Mouse (Mus musculus) cortical plate, adult 2 months (tissue): ENCODE data around the gene Nosip. TPM values are rescaled to one million over a fixed set of nuclear protein-coding genes. Genes with fewer than 3 reads are reported as not detected.
"Not testable (repeated sequence)": the region's sequence is repeated elsewhere in the genome, so short reads cannot be mapped to it uniquely, and the experiment has no call there.

ENCODE experiments used
- H3K27ac ChIP-seq: fragments of 200-500 bp; 2 replicates; pipeline ENCODE4 v1.5.1; 2012; ENCODE audit warnings: low read length, control low read depth, inconsistent platforms; ENCODE audit not compliant: insufficient read depth
- H3K4me1 ChIP-seq: fragments of 200-500 bp; 2 replicates; pipeline ENCODE4 v1.6.1; 2011; ENCODE audit warnings: low read length; ENCODE audit not compliant: control insufficient read depth, insufficient read depth
- H3K4me3 ChIP-seq: fragments of 200-500 bp; 2 replicates; pipeline ENCODE4 v1.5.1; 2011; ENCODE audit warnings: mild to moderate bottlenecking, low read length, control low read depth; ENCODE audit not compliant: insufficient read depth
- CTCF ChIP-seq: fragments of 200-500 bp; IDR thresholded peaks from 2 replicates; pipeline ENCODE4 v1.5.1; 2011; ENCODE audit warnings: mild to moderate bottlenecking, control low read depth, low read length; ENCODE audit not compliant: insufficient read depth; ENCODE audit errors: extremely low read depth
- POLR2A ChIP-seq: fragments of 200-500 bp; IDR thresholded peaks from 2 replicates; pipeline ENCODE4 v1.6.1; 2011; ENCODE audit warnings: mild to moderate bottlenecking, low read length, control low read depth; ENCODE audit not compliant: insufficient read depth; ENCODE audit errors: extremely low read depth
- polyA plus RNA-seq: library from polyadenylated mRNA; depleted of rRNA; stranded (reverse); fragments of >200 nt; gene quantifications from 2 replicates; pipeline ENCODE4 v1.2.3, GENCODE M21; 2012

The Nosip gene
- polyA plus RNA-seq, 1 experiment: 89.5 TPM

GRCm38 (mm10) chr7:45086084-45086483, 23.9 kb downstream of the Nosip start:
- Histone ChIP-seq H3K4me3 (no peak overlapping the region), H3K27ac (no peak overlapping the region), H3K4me1 (no peaks in the 10 kb centered on the region; the same call in 1 of the 2 replicates)
- no peak for TF ChIP-seq CTCF

GRCm38 (mm10) chr7:45088597-45088996, 26.4 kb downstream of the Nosip start:
- H3K4me1 ChIP-seq: no peaks in the 10 kb centered on the region; the same call in 1 of the 2 replicates
- H3K4me3 ChIP-seq: no peak overlapping the region
- H3K27ac ChIP-seq: no peak overlapping the region
- TF ChIP-seq CTCF (no peak), POLR2A (no peak)

- TF ChIP-seq CTCF (no peak), POLR2A (no peak)
- Histone ChIP-seq H3K4me3 (no peak overlapping the region), H3K4me1 (no peaks in the 10 kb centered on the region; the same call in 1 of the 2 replicates), H3K27ac (no peak overlapping the region)
These were observed 28.2 kb downstream of the Nosip start for GRCm38 (mm10) chr7:45090251-45090977.

GRCm38 (mm10) chr7:45091001-45091990, 29.1 kb downstream of the Nosip start:
- TF ChIP-seq POLR2A (no peak), CTCF (no peak)
- Histone ChIP-seq H3K4me1 (no peaks in the 10 kb centered on the region; the same call in 1 of the 2 replicates), H3K4me3 (0 out of 2 replicates have a peak overlapping the region, but pooled peaks have one; percentile 8), H3K27ac (no peak overlapping the region)

GRCm38 (mm10) chr7:45092048-45092447, 29.8 kb downstream of the Nosip start, which contains the start of gene Rcn3:
Gene Rcn3, minus strand, starts transcription at chr7:45092221.
- no peak within 1 kb of the TSS for H3K27ac ChIP-seq
- TF ChIP-seq CTCF: no peak
- H3K4me1 ChIP-seq: no peaks in the 10 kb centered on the region; the same call in 1 of the 2 replicates
- peak within 1 kb of the TSS; percentile 8; the same call in 1 of the 2 replicates for H3K4me3 ChIP-seq

- TF ChIP-seq POLR2A: no peak
- no peak for TF ChIP-seq CTCF
- no peaks in the 10 kb centered on the region; the same call in 1 of the 2 replicates for H3K4me1 ChIP-seq
- no peak overlapping the region for H3K4me3 ChIP-seq
- no peak overlapping the region for H3K27ac ChIP-seq
These were observed 30.7 kb downstream of the Nosip start for GRCm38 (mm10) chr7:45092828-45093515.

GRCm38 (mm10) chr7:45093516-45093905, 31.3 kb downstream of the Nosip start:
- Histone ChIP-seq H3K27ac (no peak overlapping the region), H3K4me3 (no peak overlapping the region), H3K4me1 (no peaks in the 10 kb centered on the region; the same call in 1 of the 2 replicates)
- TF ChIP-seq CTCF (no peak), POLR2A (no peak)

- Histone ChIP-seq H3K27ac (no peak overlapping the region), H3K4me3 (no peak overlapping the region)
These were observed 31.9 kb downstream of the Nosip start for GRCm38 (mm10) chr7:45094121-45094520.

GRCm38 (mm10) chr7:45095367-45095766, 33.1 kb downstream of the Nosip start:
- H3K4me1 ChIP-seq: no peaks in the 10 kb centered on the region; the same call in 1 of the 2 replicates
- no peak overlapping the region for H3K4me3 ChIP-seq
- H3K27ac ChIP-seq: no peak overlapping the region
- TF ChIP-seq POLR2A: no peak

More at GRCm38 (mm10) chr7:45094121-45094520, 31.9 kb downstream of the Nosip start:
- TF ChIP-seq POLR2A: no peak
- TF ChIP-seq CTCF: no peak
- no peaks in the 10 kb centered on the region; the same call in 1 of the 2 replicates for H3K4me1 ChIP-seq

- not testable (repeated sequence) for H3K4me3 ChIP-seq, H3K27ac ChIP-seq
These were observed 33.7 kb downstream of the Nosip start for GRCm38 (mm10) chr7:45095965-45096364.

More at GRCm38 (mm10) chr7:45095965-45096364, 33.7 kb downstream of the Nosip start:
- not testable (repeated sequence) for H3K4me1 ChIP-seq
